Mouse (Mus musculus) hindbrain, embryonic 15.5 days (tissue): ENCODE data around the gene Jsrp1. TPM values are rescaled to one million over a fixed set of nuclear protein-coding genes. Genes with fewer than 3 reads are reported as not detected.

Source experiments
- ATAC-seq: fragments of 200-750 bp; cut with Nextera tagmentation; 2 replicates; pipeline ENCODE4 v1.8.0; 2017; ENCODE audit warnings: low read depth, moderate number of reproducible peaks, moderate TSS enrichment; ENCODE audit not compliant: low FRiP score
- H3K27ac ChIP-seq: fragments of 300-500 bp; sonication (generic); replicated peaks from 2 replicates; pipeline ENCODE4 v1.5.1; 2015; ENCODE audit warnings: mild to moderate bottlenecking, inconsistent platforms
- H3K27me3 ChIP-seq: fragments of 300-500 bp; sonication (generic); 2 replicates; pipeline ENCODE4 v1.6.1; 2015; ENCODE audit warnings: control low read depth, inconsistent platforms
- H3K36me3 ChIP-seq: fragments of 300-500 bp; sonication (generic); 2 replicates; pipeline ENCODE4 v1.6.1; 2015; ENCODE audit warnings: control low read depth, inconsistent platforms
- H3K4me1 ChIP-seq: fragments of 300-500 bp; sonication (generic); replicated peaks from 2 replicates; pipeline ENCODE4 v1.6.1; 2015; ENCODE audit warnings: control low read depth, inconsistent platforms
- H3K4me2 ChIP-seq: fragments of 300-500 bp; sonication (generic); 2 replicates; pipeline ENCODE4 v1.6.1; 2015; ENCODE audit warnings: moderate library complexity, mild to moderate bottlenecking, inconsistent platforms
- H3K4me3 ChIP-seq: fragments of 300-500 bp; sonication (generic); 2 replicates; pipeline ENCODE4 v1.5.1; 2015; ENCODE audit warnings: mild to moderate bottlenecking, inconsistent platforms
- H3K9ac ChIP-seq: fragments of 300-500 bp; sonication (generic); 2 replicates; pipeline ENCODE4 v1.6.1; 2015; ENCODE audit warnings: inconsistent platforms
- H3K9me3 ChIP-seq: fragments of 300-500 bp; sonication (generic); 2 replicates; pipeline ENCODE4 v1.6.1; 2016; ENCODE audit warnings: control low read depth, inconsistent platforms
- WGBS: fragments of 180-500 bp; shearing (Covaris S2); methylation state at CpG from one replicate; pipeline ENCODE4 v1.1.7; 2015; 5-methylcytosine and 5-hydroxymethylcytosine counted together
- polyA plus RNA-seq: library from polyadenylated mRNA; unstranded; fragments of >200 nt; fragmentation: Nextera tagmentation; extraction: Ambion mirVana; gene quantifications from 2 replicates; pipeline ENCODE4 v1.2.1, GENCODE M21; 2015

Gene Jsrp1
- polyA plus RNA-seq, 1 experiment from 2014 or later = 0.95 TPM

GRCm38 (mm10) chr10:80797186-80798149 is 15.8 kb downstream of the Jsrp1 start:
- H3K36me3 ChIP-seq = peaks cover 46% of the 10 kb centered on the region
- H3K4me3 ChIP-seq = peak overlapping the region; percentile 96
- H3K4me1 ChIP-seq = peaks cover 35% of the 10 kb centered on the region
- ATAC-seq = peak; percentile 77
- no peaks in the 10 kb centered on the region for H3K27me3 ChIP-seq
- H3K4me2 ChIP-seq = peak overlapping the region; percentile 82
- no peaks in the 10 kb centered on the region for H3K9me3 ChIP-seq
- WGBS = 3% methylated on average over 53 of the region's 59 CpGs
- H3K9ac ChIP-seq = peak overlapping the region; percentile 99
- peak overlapping the region; percentile 99 for H3K27ac ChIP-seq

GRCm38 (mm10) chr10:80796307-80796848 is 16.9 kb downstream of the Jsrp1 start:
- Histone ChIP-seq H3K4me3 (peak overlapping the region; percentile 96), H3K27me3 (no peaks in the 10 kb centered on the region), H3K9ac (peak overlapping the region; percentile 99; the same call in 1 of the 2 replicates), H3K4me2 (peak overlapping the region; percentile 82), H3K9me3 (no peaks in the 10 kb centered on the region), H3K36me3 (peaks cover 46% of the 10 kb centered on the region), H3K27ac (no peak overlapping the region), H3K4me1 (peaks cover 35% of the 10 kb centered on the region)
- WGBS = 81% methylated on average over 9 of the region's 9 CpGs
- ATAC-seq = no peak

GRCm38 (mm10) chr10:80794750-80795149 is 18.5 kb downstream of the Jsrp1 start:
- Histone ChIP-seq H3K27me3 (no peaks in the 10 kb centered on the region), H3K4me2 (no peak overlapping the region), H3K4me1 (peaks cover 26% of the 10 kb centered on the region), H3K27ac (no peak overlapping the region), H3K4me3 (no peak overlapping the region), H3K36me3 (peaks cover 59% of the 10 kb centered on the region), H3K9me3 (no peaks in the 10 kb centered on the region), H3K9ac (no peak overlapping the region)
- ATAC-seq = no peak
- WGBS = 89% methylated on average over 8 of the region's 8 CpGs

- no peak for ATAC-seq
- Histone ChIP-seq H3K27me3 (no peaks in the 10 kb centered on the region), H3K9ac (no peak overlapping the region), H3K9me3 (no peaks in the 10 kb centered on the region), H3K4me3 (no peak overlapping the region), H3K4me2 (no peak overlapping the region), H3K36me3 (peaks cover 67% of the 10 kb centered on the region), H3K27ac (no peak overlapping the region), H3K4me1 (peaks cover 20% of the 10 kb centered on the region)
- 82% methylated on average over 4 of the region's 4 CpGs for WGBS
Measured at GRCm38 (mm10) chr10:80793803-80794202, 19.5 kb downstream of the Jsrp1 start.

GRCm38 (mm10) chr10:80793033-80793784 is 20.1 kb downstream of the Jsrp1 start:
- peaks cover 73% of the 10 kb centered on the region for H3K36me3 ChIP-seq
- no peak overlapping the region for H3K9ac ChIP-seq
- 87% methylated on average over 13 of the region's 13 CpGs for WGBS
- ATAC-seq = no peak
- H3K9me3 ChIP-seq = no peaks in the 10 kb centered on the region
- H3K4me1 ChIP-seq = peaks cover 20% of the 10 kb centered on the region
- no peak overlapping the region for H3K4me3 ChIP-seq
- no peak overlapping the region for H3K27ac ChIP-seq
- no peak overlapping the region for H3K4me2 ChIP-seq
- no peaks in the 10 kb centered on the region for H3K27me3 ChIP-seq

GRCm38 (mm10) chr10:80792175-80793032 is 20.9 kb downstream of the Jsrp1 start:
- no peaks in the 10 kb centered on the region for H3K27me3 ChIP-seq
- no peak overlapping the region for H3K4me3 ChIP-seq
- H3K9me3 ChIP-seq = no peaks in the 10 kb centered on the region
- no peak overlapping the region for H3K9ac ChIP-seq
- no peak overlapping the region for H3K4me2 ChIP-seq
- peaks cover 80% of the 10 kb centered on the region for H3K36me3 ChIP-seq
- H3K27ac ChIP-seq = no peak overlapping the region
- no peak for ATAC-seq
- 71% methylated on average over 41 of the region's 41 CpGs for WGBS
- peaks cover 19% of the 10 kb centered on the region for H3K4me1 ChIP-seq

GRCm38 (mm10) chr10:80791476-80792174 is 21.7 kb downstream of the Jsrp1 start:
- 85% methylated on average over 33 of the region's 33 CpGs for WGBS
- no peak for ATAC-seq
- Histone ChIP-seq H3K27ac (no peak overlapping the region), H3K4me1 (peaks cover 11% of the 10 kb centered on the region), H3K4me2 (no peak overlapping the region), H3K9me3 (no peaks in the 10 kb centered on the region), H3K4me3 (no peak overlapping the region), H3K27me3 (no peaks in the 10 kb centered on the region), H3K9ac (no peak overlapping the region), H3K36me3 (peaks cover 86% of the 10 kb centered on the region)

- Histone ChIP-seq H3K9me3 (no peaks in the 10 kb centered on the region), H3K4me2 (no peak overlapping the region), H3K27ac (no peak overlapping the region), H3K36me3 (peaks cover 91% of the 10 kb centered on the region), H3K27me3 (no peaks in the 10 kb centered on the region), H3K9ac (no peak overlapping the region), H3K4me1 (peaks cover 4% of the 10 kb centered on the region), H3K4me3 (no peak overlapping the region)
- WGBS = 90% methylated on average over 19 of the region's 19 CpGs
- ATAC-seq = no peak
Measured at GRCm38 (mm10) chr10:80790761-80791404, 22.4 kb downstream of the Jsrp1 start.

- Histone ChIP-seq H3K4me2 (no peak overlapping the region), H3K4me1 (no peaks in the 10 kb centered on the region), H3K9ac (no peak overlapping the region), H3K27ac (no peak overlapping the region), H3K9me3 (no peaks in the 10 kb centered on the region), H3K27me3 (no peaks in the 10 kb centered on the region), H3K4me3 (no peak overlapping the region), H3K36me3 (peaks cover 94% of the 10 kb centered on the region)
- WGBS = 92% methylated on average over 2 of the region's 2 CpGs
- ATAC-seq = no peak
Measured at GRCm38 (mm10) chr10:80787517-80787916, 25.8 kb downstream of the Jsrp1 start.

GRCm38 (mm10) chr10:80785963-80786362 is 27.3 kb downstream of the Jsrp1 start:
- no peak for ATAC-seq
- 92% methylated on average over 11 of the region's 11 CpGs for WGBS
- no peaks in the 10 kb centered on the region for H3K4me1 ChIP-seq
- no peak overlapping the region for H3K4me3 ChIP-seq
- H3K4me2 ChIP-seq = no peak overlapping the region
- H3K9ac ChIP-seq = no peak overlapping the region
- no peaks in the 10 kb centered on the region for H3K27me3 ChIP-seq
- H3K36me3 ChIP-seq = peaks cover 91% of the 10 kb centered on the region
- no peaks in the 10 kb centered on the region for H3K9me3 ChIP-seq
- no peak overlapping the region for H3K27ac ChIP-seq
